Mouse (Mus musculus): ENCODE results near the gene Slc41a2.

Slc41a2 gene

GRCm38 (mm10) chr10:83182573-83182960 is 155.1 kb downstream of the Slc41a2 start:
- DNase-seq, result peak; percentile 79

- peak; percentile 67 for DNase-seq
Observed at GRCm38 (mm10) chr10:83181831-83182572, 155.7 kb downstream of the Slc41a2 start.
